Mouse (Mus musculus): ENCODE data around the gene Loxl3. TPM values are rescaled to one million over a fixed set of nuclear protein-coding genes. Genes with fewer than 3 reads are reported as not detected.

Loxl3 gene
- polyA plus RNA-seq, 1 experiment from 2014 or later: 6.6 TPM

DNA sequence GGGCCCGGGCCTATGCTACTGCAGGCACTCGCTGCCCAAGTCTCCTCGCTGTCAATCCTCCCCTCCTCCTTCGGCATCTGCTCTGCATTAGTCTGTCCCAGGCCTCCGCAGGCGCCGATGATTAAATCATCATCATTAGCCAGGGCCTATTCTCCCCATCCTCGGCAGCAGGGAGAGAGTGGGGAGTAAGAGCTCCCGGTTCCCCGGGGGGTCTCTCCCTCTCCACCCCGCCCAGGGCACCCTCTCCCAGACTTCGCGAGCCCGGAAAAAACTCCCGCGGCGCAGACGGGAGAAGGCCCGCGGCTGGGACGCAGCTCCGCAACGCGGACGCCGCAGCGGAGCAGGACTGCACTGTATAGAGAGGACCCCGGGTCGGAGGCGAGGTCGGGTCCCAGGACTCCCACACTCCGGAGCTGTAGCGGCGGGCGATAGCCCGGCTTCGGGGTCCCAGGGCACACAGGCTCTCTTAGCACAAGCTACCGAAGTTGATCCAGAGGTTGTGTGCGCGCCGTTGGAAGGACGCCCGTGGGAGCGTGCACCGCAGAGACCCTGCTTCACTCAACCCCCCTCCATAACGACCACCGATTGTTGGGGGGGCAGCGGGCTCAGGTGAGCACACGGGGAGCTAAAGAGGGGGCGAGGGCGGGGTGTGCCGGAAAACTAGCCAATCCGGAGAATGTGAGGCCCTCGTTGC lies 43.8 kb downstream of the Loxl3 start, which contains the start of gene Pcgf1:
Gene Pcgf1 (plus strand): TSS at position 240 of the 694 bp plus-strand sequence.
- under 1% methylated on average over 54 of the region's 54 CpGs for WGBS
- Histone ChIP-seq H3K4me2 (peak within 1 kb of the TSS; percentile 95), H3K9me3 (no peaks in the 10 kb centered on the region), H3K27me3 (peaks cover 53% of the 10 kb centered on the region), H3K4me1 (replicated peaks) (peaks cover 21% of the 10 kb centered on the region), H3K9ac (peak within 1 kb of the TSS; percentile 70), H3K36me3 (peaks cover 10% of the 10 kb centered on the region), H3K27ac (replicated peaks) (peak within 1 kb of the TSS; percentile 95), H3K4me3 (peak within 1 kb of the TSS; percentile 83)
- ATAC-seq (ENCODE audit: low FRiP score, low read depth): peak; percentile 80

DNA sequence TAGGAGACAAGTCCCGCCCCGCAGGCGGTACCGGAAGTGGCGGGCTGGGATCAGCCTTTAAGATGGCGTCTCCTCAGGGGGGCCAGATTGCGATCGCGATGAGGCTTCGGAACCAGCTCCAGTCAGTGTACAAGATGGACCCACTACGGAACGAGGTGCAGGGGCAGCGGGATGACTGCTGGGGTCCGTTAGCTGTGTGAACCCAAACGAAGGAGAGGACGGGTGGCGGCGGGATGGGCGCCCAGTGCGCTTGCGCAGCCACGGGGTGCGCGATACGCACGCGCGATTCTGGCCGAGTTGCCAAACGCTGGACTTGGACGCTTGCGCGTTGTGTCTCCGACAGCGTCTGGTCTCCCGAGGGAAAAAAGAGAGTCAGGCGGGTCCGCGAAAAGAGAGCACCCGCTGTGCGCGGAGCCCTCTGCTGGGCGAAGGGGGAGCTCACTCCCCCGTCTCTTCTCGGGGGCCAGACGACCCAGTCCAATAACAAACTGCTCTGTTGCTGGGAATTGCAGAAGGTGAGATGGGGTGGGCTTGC lies 44.4 kb downstream of the Loxl3 start:
- under 1% methylated on average over 46 of the region's 46 CpGs for WGBS
- H3K4me2 ChIP-seq: peak overlapping the region; percentile 95
- ATAC-seq (ENCODE audit: low FRiP score, low read depth): peak; percentile 94
- H3K9ac ChIP-seq: peak overlapping the region; percentile 70
- peak overlapping the region; percentile 95 for H3K27ac ChIP-seq (replicated peaks)
- peaks cover 55% of the 10 kb centered on the region for H3K27me3 ChIP-seq
- H3K36me3 ChIP-seq: peaks cover 10% of the 10 kb centered on the region
- H3K4me1 ChIP-seq (replicated peaks): peaks cover 21% of the 10 kb centered on the region
- no peaks in the 10 kb centered on the region for H3K9me3 ChIP-seq
- peak overlapping the region; percentile 83 for H3K4me3 ChIP-seq

DNA sequence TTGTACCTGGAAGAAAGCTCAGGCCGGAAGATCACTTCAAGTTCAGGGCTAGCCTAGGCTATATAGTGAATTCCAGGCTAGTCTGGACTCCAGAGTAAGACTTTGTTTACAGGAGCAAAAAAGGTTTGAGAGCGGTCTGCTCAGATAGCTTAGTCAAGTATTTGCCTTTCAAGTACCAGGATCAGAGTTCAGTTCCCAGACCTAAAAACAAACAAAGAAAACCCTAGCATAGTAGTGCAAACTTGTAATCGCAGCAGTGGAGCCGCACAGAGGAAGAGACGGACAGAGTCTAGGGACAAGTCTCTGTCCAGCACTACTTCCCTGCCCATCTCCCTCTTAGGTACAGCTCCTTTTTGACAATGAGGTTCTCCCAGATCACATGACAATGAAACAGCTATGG lies 46.2 kb downstream of the Loxl3 start:
- no peak for ATAC-seq (ENCODE audit: low FRiP score, low read depth)
- H3K36me3 ChIP-seq: peaks cover 10% of the 10 kb centered on the region
- H3K4me1 ChIP-seq (replicated peaks): peaks cover 21% of the 10 kb centered on the region
- peaks cover 55% of the 10 kb centered on the region for H3K27me3 ChIP-seq
- H3K4me2 ChIP-seq: no peak overlapping the region
- H3K4me3 ChIP-seq: no peak overlapping the region
- 97% methylated on average over 5 of the region's 5 CpGs for WGBS
- H3K27ac ChIP-seq (replicated peaks): no peak overlapping the region
- no peaks in the 10 kb centered on the region for H3K9me3 ChIP-seq
- no peak overlapping the region for H3K9ac ChIP-seq

DNA sequence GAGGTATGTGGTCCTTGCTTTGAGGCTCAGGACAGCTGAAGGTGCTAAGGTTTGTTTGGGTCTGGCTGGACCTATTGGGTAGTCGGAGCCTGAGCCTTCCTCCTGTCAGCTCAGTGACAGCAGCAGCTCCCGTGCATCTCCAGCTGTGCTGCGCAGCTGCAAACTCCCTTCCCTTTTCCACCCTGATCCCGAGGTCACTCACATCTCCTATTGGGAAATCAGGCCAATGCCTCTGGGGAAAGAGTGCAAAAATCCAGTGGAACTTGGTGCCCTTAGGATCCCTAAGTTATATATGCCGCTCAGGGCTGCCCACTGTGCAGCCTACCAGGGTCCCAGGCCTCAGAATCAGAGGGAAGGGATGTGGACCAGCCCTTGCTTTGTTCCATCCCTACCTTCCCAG lies 49.5 kb downstream of the Loxl3 start:
- H3K4me1 ChIP-seq (replicated peaks): peaks cover 25% of the 10 kb centered on the region
- ATAC-seq (ENCODE audit: low FRiP score, low read depth): no peak
- 18% methylated on average over 5 of the region's 5 CpGs for WGBS
- H3K27me3 ChIP-seq: peaks cover 67% of the 10 kb centered on the region
- H3K9ac ChIP-seq: no peak overlapping the region
- H3K27ac ChIP-seq (replicated peaks): no peak overlapping the region
- H3K36me3 ChIP-seq: peaks cover 10% of the 10 kb centered on the region
- no peaks in the 10 kb centered on the region for H3K9me3 ChIP-seq
- no peak overlapping the region for H3K4me2 ChIP-seq
- H3K4me3 ChIP-seq: no peak overlapping the region

DNA sequence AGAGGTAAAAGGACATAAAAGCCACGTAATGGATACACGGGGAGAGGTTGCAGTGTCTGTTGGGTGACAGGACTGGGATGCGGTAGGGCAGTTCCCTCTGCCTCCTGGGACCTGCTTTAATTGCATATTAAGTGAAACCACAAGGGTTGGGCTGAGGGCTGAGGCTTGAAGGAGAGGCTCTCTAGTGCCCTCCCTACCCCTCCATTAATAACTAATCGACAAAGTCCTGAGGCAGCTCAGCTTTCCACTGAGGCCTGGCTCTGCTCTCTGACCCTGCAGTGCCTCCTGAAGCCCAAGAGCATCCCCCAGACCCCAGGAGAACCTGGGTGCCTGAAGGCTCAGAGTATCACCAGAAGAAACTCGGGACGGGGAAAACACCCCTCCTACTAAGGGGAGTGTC lies 50.5 kb downstream of the Loxl3 start:
- no peak overlapping the region for H3K27ac ChIP-seq (replicated peaks)
- ATAC-seq (ENCODE audit: low FRiP score, low read depth): no peak
- peaks cover 17% of the 10 kb centered on the region for H3K4me1 ChIP-seq (replicated peaks)
- peaks cover 10% of the 10 kb centered on the region for H3K36me3 ChIP-seq
- no peak overlapping the region for H3K9ac ChIP-seq
- no peak overlapping the region for H3K4me2 ChIP-seq
- H3K9me3 ChIP-seq: no peaks in the 10 kb centered on the region
- H3K27me3 ChIP-seq: peaks cover 74% of the 10 kb centered on the region
- WGBS: 3% methylated on average over 6 of the region's 6 CpGs
- no peak overlapping the region for H3K4me3 ChIP-seq

DNA sequence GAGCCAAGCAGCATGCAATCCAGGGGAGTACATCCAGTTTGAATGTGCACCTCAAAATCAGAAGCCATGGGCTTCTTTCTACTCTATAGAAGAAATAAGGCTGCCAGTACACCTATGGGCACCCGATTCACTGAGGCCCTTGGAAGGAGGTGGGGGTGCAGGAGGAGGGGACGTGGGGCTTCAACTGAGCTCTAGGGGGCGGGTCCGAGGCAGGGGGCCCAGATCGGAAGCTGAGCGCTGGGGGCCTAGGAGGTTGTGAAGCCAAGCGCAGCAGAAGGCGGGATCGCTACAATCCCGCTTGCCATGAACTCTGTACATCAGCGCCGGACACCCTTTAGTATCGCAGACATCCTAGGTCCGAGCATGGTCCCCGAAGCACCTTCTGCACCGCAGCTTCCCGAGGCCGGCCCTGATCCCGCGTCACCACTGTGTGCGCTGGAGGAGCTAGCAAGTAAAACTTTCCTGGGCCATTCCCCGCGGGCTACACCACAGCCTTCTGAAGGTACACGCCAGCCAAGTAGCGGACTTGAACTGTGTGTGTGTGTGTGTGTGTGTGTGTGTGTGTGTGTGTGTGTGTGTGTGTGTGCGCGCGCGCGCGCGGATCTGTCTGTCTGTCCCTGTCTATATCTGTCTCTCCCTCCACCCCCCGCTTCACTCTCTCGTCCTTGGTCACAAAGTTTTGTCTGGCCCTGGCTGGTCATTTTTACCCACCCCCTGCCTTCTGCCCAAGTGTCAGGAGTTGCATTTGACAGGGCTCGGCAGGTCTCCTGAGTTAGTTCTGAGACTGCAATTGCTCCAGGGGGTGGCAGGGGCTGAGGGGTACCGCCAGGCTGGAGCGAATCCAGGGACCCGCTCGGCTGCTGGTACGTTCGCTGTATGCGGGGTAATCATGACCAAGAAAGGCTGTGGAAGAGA lies 52.4 kb downstream of the Loxl3 start, which contains the start of gene Lbx2:
Gene Lbx2 (plus strand): TSS at position 247 of the 915 bp plus-strand sequence.
- H3K9ac ChIP-seq: no peak within 1 kb of the TSS
- no peak for ATAC-seq (ENCODE audit: low FRiP score, low read depth)
- peaks cover 89% of the 10 kb centered on the region for H3K27me3 ChIP-seq
- H3K4me3 ChIP-seq: 0 out of 2 replicates have a peak within 1 kb of the TSS, but pooled peaks have one; percentile 0
- H3K9me3 ChIP-seq: no peaks in the 10 kb centered on the region
- peak within 1 kb of the TSS; percentile 37; the same call in 1 of the 2 replicates for H3K4me2 ChIP-seq
- 5% methylated on average over 42 of the region's 42 CpGs for WGBS
- H3K4me1 ChIP-seq (replicated peaks): peaks cover 12% of the 10 kb centered on the region
- H3K36me3 ChIP-seq: peaks cover 6% of the 10 kb centered on the region
- H3K27ac ChIP-seq (replicated peaks): no peak within 1 kb of the TSS

DNA sequence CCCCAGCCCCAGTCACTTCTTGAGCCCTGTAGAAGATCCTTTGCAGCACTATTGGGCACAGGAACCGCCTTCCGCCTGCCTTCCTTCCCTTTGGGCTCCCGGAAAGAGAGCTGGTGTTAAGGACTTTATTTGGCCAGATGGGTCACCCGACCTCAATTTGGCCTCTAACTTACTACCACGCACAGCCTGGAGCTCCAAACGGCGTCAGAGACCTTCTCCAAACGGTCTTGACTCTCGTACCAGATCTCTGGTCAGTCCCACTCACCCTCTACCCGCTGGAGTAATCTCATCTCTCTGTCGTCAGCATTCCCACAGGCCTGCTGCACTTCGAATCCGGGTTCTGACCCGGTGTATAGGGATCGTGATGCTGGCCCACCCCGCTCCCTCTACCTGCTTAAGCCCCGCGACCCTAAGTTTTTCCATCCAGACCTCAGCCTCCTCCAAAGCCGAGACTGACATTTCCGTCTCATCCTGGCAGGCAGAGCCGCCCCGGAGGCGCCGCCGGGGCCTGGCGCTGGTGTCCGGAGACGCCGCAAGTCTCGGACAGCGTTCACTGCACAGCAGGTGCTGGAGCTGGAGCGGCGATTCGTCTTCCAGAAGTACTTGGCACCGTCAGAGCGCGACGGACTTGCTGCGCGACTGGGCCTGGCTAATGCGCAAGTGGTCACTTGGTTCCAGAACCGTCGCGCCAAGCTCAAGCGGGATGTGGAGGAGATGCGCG lies 53.4 kb downstream of the Loxl3 start:
- Histone ChIP-seq H3K27me3 (peaks cover 84% of the 10 kb centered on the region), H3K4me3 (peak overlapping the region; percentile 1; the same call in 1 of the 2 replicates)

DNA sequence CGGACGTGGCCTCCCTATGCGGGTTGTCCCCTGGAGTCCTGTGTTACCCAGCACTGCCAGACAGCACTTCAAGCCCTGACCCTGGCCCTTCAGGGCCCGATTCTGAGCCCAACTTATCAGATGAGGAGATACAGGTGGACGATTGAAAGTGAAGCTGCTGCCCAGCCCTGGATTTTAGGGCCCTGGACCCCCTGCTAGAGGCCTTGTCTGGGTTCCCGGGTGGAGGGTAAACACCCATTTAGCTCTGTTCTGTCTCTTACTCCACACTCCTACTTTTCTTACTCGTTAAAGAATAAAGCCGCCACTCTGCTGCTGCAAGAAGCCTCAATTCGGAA lies 53.9 kb downstream of the Loxl3 start:
- WGBS: 2% methylated on average over 9 of the region's 9 CpGs

More for the DNA sequence above, 53.4 kb downstream of the Loxl3 start:
- Histone ChIP-seq H3K9ac (no peak overlapping the region), H3K4me1 (replicated peaks) (peaks cover 12% of the 10 kb centered on the region), H3K36me3 (no peaks in the 10 kb centered on the region), H3K9me3 (no peaks in the 10 kb centered on the region), H3K27ac (replicated peaks) (no peak overlapping the region), H3K4me2 (peak overlapping the region; percentile 37)
- no peak for ATAC-seq (ENCODE audit: low FRiP score, low read depth)
- 1% methylated on average over 47 of the region's 47 CpGs for whole genome bisulfite sequencing

DNA sequence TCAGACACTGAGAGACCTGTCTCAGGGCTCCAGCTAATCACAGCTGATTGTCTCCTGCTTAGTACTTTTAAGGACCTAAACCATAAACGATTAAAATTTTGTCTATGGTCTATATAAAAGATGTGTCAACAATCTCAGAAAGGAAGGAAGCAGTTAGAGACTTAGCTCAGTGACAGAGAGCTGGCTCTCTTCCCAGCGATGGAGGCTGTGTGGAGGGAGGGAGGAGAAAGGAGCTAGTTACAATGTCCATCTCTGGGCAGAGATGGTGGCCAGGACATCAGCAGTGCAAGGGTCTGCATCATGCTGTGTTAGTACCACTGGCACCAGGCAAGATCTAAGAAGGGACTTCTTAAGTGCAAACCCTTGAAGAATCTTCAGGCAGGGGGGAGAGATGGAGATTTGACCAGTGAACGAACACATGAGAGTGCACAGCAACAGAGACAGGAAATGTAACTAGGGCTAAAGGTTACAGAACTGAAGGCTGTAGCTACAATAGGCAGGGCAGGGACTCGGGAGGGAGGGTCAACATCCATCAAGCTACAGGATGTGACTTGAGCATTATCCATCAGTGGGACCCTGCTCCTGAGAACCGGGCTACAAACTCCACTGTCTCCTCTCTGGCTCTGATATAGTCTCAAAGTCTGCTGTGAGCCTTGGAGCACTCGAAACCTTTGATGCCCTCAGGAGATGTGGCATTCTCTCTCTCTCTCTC lies 58.6 kb downstream of the Loxl3 start:
- Histone ChIP-seq H3K36me3 (no peaks in the 10 kb centered on the region), H3K4me3 (no peak overlapping the region), H3K27me3 (peaks cover 34% of the 10 kb centered on the region), H3K27ac (replicated peaks) (no peak overlapping the region), H3K9ac (no peak overlapping the region), H3K9me3 (no peaks in the 10 kb centered on the region), H3K4me1 (replicated peaks) (peaks cover 5% of the 10 kb centered on the region; the same call in 1 of the 2 replicates), H3K4me2 (no peak overlapping the region)
- WGBS: 51% methylated on average over 6 of the region's 6 CpGs
- ATAC-seq (ENCODE audit: low FRiP score, low read depth): no peak

More for the DNA sequence above, 53.9 kb downstream of the Loxl3 start:
- ATAC-seq (ENCODE audit: low FRiP score, low read depth): no peak
- no peak overlapping the region for H3K9ac ChIP-seq
- 0 out of 2 replicates have a peak overlapping the region, but pooled peaks have one; percentile 1 for H3K4me3 ChIP-seq
- H3K4me2 ChIP-seq: peak overlapping the region; percentile 37
- no peaks in the 10 kb centered on the region for H3K9me3 ChIP-seq
- H3K27me3 ChIP-seq: peaks cover 79% of the 10 kb centered on the region
- no peaks in the 10 kb centered on the region for H3K36me3 ChIP-seq
- H3K27ac ChIP-seq (replicated peaks): no peak overlapping the region
- peaks cover 12% of the 10 kb centered on the region for H3K4me1 ChIP-seq (replicated peaks)

DNA sequence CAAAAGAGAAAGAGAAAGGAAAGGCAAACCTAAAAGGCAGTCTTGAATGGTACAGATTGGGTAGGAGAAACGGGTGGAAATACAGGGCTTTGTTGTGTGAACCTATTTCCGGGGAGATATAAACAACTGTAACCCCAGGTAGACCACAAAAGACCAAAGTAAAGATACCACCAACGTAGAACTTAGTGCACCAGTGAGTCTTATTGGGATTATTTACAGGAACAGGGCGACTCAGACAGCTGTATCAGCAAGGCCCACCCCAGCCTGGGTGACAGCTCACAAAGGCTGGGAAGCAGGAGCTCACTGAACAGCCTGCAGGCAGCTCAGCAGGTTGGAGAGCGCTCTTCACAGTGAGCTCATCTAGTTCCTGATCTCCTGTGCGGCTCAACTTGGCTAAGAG lies 62.0 kb downstream of the Loxl3 start:
- WGBS: 41% methylated on average over 6 of the region's 6 CpGs
- Histone ChIP-seq H3K27me3 (peaks cover 8% of the 10 kb centered on the region), H3K4me2 (no peak overlapping the region), H3K4me3 (no peak overlapping the region), H3K4me1 (replicated peaks) (0 out of 2 replicates have a peak, but pooled peaks cover 4% of the 10 kb centered on the region), H3K27ac (replicated peaks) (no peak overlapping the region), H3K9me3 (no peaks in the 10 kb centered on the region), H3K9ac (no peak overlapping the region), H3K36me3 (no peaks in the 10 kb centered on the region)
- no peak for ATAC-seq (ENCODE audit: low FRiP score, low read depth)

DNA sequence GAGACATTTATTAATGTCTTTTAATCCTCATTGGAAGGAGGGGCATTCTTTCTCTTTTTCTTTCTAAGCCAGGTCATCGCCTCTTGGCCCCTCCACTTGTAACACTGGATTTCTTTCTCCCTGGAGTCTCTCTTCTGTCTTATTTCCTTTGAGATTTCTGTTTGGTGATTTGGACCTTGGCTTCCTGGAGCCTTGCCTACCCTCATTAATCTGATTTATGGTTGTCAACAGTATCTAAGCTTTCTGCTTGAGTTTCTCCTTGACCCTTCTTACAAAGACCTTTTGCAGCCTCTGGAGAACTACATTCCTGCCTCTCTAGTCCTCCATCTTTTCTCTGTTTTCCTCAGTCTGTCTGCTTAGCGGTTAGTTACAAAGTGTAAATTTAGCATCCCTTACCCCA lies 64.4 kb downstream of the Loxl3 start:
- Histone ChIP-seq H3K9me3 (no peaks in the 10 kb centered on the region), H3K36me3 (no peaks in the 10 kb centered on the region), H3K27me3 (peaks cover 4% of the 10 kb centered on the region; the same call in 1 of the 2 replicates), H3K4me2 (no peak overlapping the region), H3K9ac (no peak overlapping the region), H3K4me3 (no peak overlapping the region), H3K4me1 (replicated peaks) (peaks cover 18% of the 10 kb centered on the region), H3K27ac (replicated peaks) (no peak overlapping the region)
- no peak for ATAC-seq (ENCODE audit: low FRiP score, low read depth)
- WGBS: 76% methylated on average over 2 of the region's 2 CpGs

All from hindbrain, embryonic 15.5 days (tissue).